Mouse (Mus musculus) olfactory bulb, adult 2 months (tissue): Measurements from ENCODE around the gene Atic. TPM values are rescaled to one million over a fixed set of nuclear protein-coding genes. Genes with fewer than 3 reads are reported as not detected.

Experiments used
- H3K27ac ChIP-seq: fragments of 200-500 bp; 2 replicates; pipeline ENCODE4 v1.5.1; 2012; ENCODE audit warnings: low read depth, low read length; ENCODE audit not compliant: insufficient read depth
- H3K4me1 ChIP-seq: fragments of 200-500 bp; 2 replicates; pipeline ENCODE4 v1.6.1; 2012; ENCODE audit warnings: low read length; ENCODE audit not compliant: control insufficient read depth, insufficient read depth
- H3K4me3 ChIP-seq: fragments of 200-500 bp; 2 replicates; pipeline ENCODE4 v1.5.1; 2012; ENCODE audit warnings: mild to moderate bottlenecking, low read depth, low read length, moderate library complexity; ENCODE audit not compliant: insufficient read depth
- CTCF ChIP-seq: fragments of 200-500 bp; IDR thresholded peaks from 2 replicates; pipeline ENCODE4 v1.5.1; 2012; ENCODE audit warnings: low read depth, mild to moderate bottlenecking, low read length, moderate library complexity; ENCODE audit not compliant: insufficient read depth
- POLR2A ChIP-seq: fragments of 200-500 bp; IDR thresholded peaks from 2 replicates; pipeline ENCODE4 v1.6.1; 2012; ENCODE audit warnings: mild to moderate bottlenecking, low read depth, low read length, moderate library complexity; ENCODE audit not compliant: insufficient read depth
- WGBS: fragments of 180-500 bp; shearing (Covaris S2); methylation state at CpG from one replicate; pipeline ENCODE4 v1.1.7; 2018; 5-methylcytosine and 5-hydroxymethylcytosine counted together
- polyA plus RNA-seq: library from polyadenylated mRNA; stranded (reverse); fragments of >200 nt; gene quantifications from 2 replicates; pipeline ENCODE4 v1.2.4, GENCODE M21; 2012; ENCODE audit warnings: low replicate concordance; ENCODE audit not compliant: missing spikeins, insufficient read depth, insufficient read length

The Atic gene
- polyA plus RNA-seq, 1 experiment: not detected

- Histone ChIP-seq H3K27ac (no peak overlapping the region), H3K4me3 (no peak overlapping the region), H3K4me1 (no peaks in the 10 kb centered on the region)
- TF ChIP-seq POLR2A (no peak), CTCF (no peak)
- WGBS: 96% methylated on average over 4 of the region's 4 CpGs
Measured at GRCm38 (mm10) chr1:71560626-71561025, 3.7 kb downstream of the Atic start.

DNA sequence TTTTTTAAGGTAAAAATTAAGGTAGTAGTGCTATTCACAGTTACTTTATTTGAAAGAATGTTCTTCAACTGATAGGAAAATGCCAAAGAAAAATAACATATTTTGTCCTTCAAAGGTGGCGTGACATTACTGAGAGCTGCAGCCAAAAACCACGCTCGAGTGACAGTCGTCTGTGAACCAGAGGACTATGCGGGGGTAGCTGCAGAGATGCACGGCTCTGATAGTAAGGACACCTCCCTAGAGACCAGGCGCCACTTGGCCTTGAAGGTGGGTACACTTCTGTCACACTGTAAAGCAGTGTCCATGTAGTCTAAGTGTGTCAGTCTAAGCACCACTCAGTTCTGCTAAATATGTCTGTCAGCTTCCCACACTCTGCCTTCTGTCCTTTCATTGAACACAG lies 7.3 kb downstream of the Atic start:
- WGBS: 95% methylated on average over 7 of the region's 7 CpGs
- H3K4me3 ChIP-seq: no peak overlapping the region
- no peak overlapping the region for H3K27ac ChIP-seq
- TF ChIP-seq CTCF (no peak), POLR2A (no peak)
- no peaks in the 10 kb centered on the region for H3K4me1 ChIP-seq

- Histone ChIP-seq H3K4me1 (no peaks in the 10 kb centered on the region), H3K4me3 (no peak overlapping the region), H3K27ac (no peak overlapping the region)
- WGBS: 78% methylated on average over 16 of the region's 16 CpGs
- TF ChIP-seq POLR2A (no peak), CTCF (no peak)
Measured at GRCm38 (mm10) chr1:71567884-71568605, 11.1 kb downstream of the Atic start.

DNA sequence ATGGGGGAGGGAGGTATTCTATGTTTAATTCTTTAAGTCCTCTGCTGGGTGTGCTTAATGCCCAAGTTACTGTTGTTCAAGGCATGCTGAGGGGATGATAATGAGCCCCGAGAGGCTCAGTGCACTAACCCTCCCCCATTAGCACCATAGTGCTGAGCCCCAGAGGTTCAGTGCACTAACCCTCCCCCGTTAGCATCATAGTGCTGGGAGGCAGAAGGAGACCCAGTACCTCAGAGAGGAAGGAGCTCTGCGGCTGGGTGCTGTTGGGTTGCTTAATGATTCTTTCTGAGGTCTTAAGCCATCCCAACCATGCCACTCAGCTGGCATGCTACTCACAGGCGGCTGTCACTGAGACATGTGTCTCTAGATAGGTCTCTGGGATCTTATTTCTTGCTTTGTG lies 13.2 kb downstream of the Atic start:
- Histone ChIP-seq H3K4me3 (no peak overlapping the region), H3K4me1 (no peaks in the 10 kb centered on the region), H3K27ac (no peak overlapping the region)
- TF ChIP-seq CTCF (no peak), POLR2A (no peak)
- WGBS: 88% methylated on average over 4 of the region's 4 CpGs

GRCm38 (mm10) chr1:71575987-71576386 lies 19.0 kb downstream of the Atic start:
- TF ChIP-seq CTCF (no peak), POLR2A (no peak)
- Histone ChIP-seq H3K27ac (no peak overlapping the region), H3K4me1 (0 out of 2 replicates have a peak, but pooled peaks cover 4% of the 10 kb centered on the region), H3K4me3 (no peak overlapping the region)
- WGBS: 76% methylated on average over 7 of the region's 7 CpGs

GRCm38 (mm10) chr1:71576837-71577236 lies 19.9 kb downstream of the Atic start:
- Histone ChIP-seq H3K4me1 (0 out of 2 replicates have a peak, but pooled peaks cover 4% of the 10 kb centered on the region), H3K4me3 (no peak overlapping the region), H3K27ac (no peak overlapping the region)
- WGBS: 94% methylated on average over 6 of the region's 6 CpGs
- TF ChIP-seq CTCF (no peak), POLR2A (no peak)

- TF ChIP-seq POLR2A (no peak), CTCF (no peak)
- 0 out of 2 replicates have a peak, but pooled peaks cover 4% of the 10 kb centered on the region for H3K4me1 ChIP-seq
- no peak overlapping the region for H3K27ac ChIP-seq
- H3K4me3 ChIP-seq: no peak overlapping the region
- 74% methylated on average over 4 of the region's 4 CpGs for WGBS
Measured at GRCm38 (mm10) chr1:71579526-71579925, 22.6 kb downstream of the Atic start.

- H3K4me3 ChIP-seq: no peak overlapping the region
- 86% methylated on average over 12 of the region's 12 CpGs for WGBS
- H3K27ac ChIP-seq: no peak overlapping the region
- TF ChIP-seq CTCF (no peak), POLR2A (no peak)
- 0 out of 2 replicates have a peak, but pooled peaks cover 4% of the 10 kb centered on the region for H3K4me1 ChIP-seq
Measured at GRCm38 (mm10) chr1:71580408-71580807, 23.5 kb downstream of the Atic start.

DNA sequence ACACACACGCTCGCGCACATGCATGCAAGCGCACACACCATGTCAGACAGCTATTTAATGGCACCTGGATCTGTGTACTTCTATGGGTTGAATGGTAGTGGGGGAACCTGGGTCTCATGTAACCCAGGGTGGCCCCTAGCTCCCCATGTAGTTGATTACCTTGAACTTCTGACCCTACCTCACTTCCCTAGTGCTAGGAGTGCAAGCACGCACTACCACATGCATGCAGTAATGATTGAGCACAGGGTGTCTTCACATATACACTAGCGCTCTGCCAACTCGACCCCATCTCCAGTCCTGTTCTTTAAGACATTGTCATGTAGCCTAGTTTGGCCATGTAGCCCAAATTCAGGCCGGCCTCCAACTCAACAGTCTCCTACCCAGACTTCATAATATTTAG lies 26.4 kb downstream of the Atic start:
- no peak overlapping the region for H3K4me3 ChIP-seq
- H3K27ac ChIP-seq: no peak overlapping the region
- 94% methylated on average over 8 of the region's 8 CpGs for WGBS
- TF ChIP-seq CTCF (no peak), POLR2A (no peak)
- 0 out of 2 replicates have a peak, but pooled peaks cover 4% of the 10 kb centered on the region for H3K4me1 ChIP-seq
